Mouse (Mus musculus): Measurements from ENCODE around the gene Hormad1.
"Not testable (repeated sequence)": the region's sequence is repeated elsewhere in the genome, so short reads cannot be mapped to it uniquely, and the experiment has no call there.

Hormad1 gene

GRCm38 (mm10) chr3:95559437-95559836, at the start of gene Hormad1:
Gene Hormad1 (plus strand): TSS chr3:95559677.
- DNase-seq: no peak

DNA sequence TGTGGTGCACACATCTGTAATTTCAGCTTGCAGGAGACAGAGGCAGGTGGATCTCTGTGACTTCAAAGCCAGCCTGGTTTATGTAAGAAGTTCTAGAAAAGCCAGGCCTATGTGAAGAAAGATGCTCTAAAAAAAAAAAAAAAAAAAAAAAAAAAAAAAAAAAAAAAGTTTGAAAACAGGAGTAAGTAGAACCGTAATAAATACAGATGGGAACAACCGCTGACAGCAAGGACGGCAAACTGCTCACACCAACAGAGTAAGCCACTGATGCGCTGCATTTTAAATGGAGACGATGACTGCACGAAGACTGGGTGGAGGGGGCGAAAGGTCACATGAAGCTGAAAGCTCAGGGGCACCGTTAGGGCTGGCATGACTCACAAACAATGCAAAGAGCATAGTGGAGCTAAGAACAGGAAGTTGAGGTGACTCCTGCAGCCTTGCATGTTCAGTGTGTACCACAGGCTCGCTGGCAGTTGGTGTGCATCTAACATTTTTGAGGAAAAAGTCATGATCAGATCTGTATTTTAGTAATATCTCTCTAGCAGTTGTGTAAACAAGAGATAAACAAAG, 47.8 kb upstream of the Hormad1 start:
- no peak for DNase-seq

DNA sequence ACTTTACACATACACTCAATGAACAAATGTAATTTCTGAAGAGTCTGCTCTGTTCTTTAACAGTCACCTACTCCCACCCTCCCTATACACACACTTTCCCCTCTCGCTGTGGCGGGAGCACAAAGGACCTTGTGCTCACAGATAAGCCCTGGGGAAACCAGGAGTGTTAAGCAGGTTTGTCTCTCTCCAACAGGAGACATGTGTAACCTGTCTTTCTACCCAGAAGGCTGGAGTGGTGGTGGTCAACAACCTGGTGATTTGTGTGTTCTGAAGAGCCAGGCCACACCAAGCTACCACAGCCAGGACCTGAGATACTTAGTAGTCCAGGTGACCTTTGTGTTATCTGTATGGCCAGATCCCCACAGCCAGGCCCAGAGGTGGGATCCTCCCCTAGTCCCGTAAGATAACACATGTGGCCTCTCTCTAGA, 42.8 kb upstream of the Hormad1 start:
- no peak for DNase-seq

DNA sequence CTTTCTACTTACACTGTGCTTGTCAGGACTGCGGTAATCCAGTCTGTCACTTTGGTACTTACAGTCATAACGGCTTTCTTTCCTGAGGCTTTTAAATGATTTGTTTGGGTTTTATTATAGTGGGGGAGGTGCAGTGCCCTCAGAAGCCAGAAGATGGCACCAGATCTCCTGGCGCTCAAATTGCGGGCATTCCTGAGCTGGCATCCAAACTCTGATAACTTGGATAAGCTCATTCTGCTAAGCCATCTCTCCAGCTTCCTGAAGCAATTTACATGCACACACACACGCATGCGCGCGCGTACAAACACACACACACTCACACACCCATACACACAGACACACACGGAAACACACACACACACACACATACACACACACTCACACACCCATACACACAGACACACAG, 42.0 kb upstream of the Hormad1 start:
- peak; percentile 63 to 83 for DNase-seq

- DNase-seq: no peak
Observed at GRCm38 (mm10) chr3:95518891-95519290, 40.6 kb upstream of the Hormad1 start.

DNA sequence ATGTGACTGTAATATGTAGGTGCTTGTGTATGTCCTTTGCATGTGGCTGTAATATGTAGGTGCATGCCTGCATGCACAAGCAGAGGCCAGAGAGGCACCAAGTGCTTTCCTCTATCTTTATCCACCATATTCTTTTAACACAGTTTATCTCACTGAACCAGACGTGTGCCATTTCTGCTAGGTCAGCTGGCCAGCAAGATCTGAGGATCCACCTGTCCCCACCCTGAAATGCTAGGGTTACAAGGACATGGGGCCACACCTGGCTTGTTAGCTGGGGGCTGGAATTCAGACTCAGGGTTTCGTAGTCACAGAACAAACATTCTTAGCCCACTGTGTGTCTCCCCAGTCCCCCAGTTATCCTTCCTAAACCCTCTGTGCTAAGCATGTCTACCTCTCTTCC, 40.2 kb upstream of the Hormad1 start:
- no peak for DNase-seq

- DNase-seq: no peak
Observed at GRCm38 (mm10) chr3:95520100-95520499, 39.4 kb upstream of the Hormad1 start.

DNA sequence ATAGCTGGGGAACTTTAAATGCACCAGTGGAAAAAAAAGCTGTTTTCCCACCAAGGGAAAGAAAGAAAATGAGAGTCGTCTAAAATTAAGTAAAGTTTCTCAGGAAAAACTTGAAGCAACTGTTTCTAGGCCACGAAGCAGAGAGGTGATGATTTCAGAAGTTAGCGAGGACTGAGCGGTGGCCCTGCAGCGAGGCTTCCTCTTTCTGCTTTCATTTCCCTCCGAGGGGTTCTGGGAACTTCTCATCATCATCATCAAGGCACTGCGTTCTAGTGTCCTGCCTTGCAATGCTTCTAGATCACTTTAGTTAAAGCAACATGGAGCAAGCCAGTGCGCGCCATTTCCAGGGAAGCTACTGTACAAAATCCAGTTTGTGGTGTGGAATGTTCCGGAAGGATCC, 38.3 kb upstream of the Hormad1 start:
- DNase-seq: no peak

DNA sequence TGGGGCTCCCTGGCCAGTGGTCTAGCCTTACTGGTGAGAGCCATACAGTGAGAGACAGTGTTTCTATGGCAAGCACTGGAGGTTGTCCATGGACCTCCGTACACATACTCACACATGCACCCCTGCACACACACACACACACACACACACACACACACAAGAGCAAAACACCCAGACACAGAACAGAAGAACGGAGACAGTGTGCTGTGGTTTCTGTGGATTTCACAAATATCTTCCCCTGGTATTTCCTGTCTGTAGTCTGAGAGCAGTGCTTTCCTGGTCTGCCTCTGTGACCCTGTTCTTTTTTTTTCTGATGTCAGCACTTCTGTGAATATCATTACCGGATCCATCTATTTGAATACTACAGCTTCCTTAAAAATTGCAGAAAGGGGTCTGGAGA, 35.8 kb upstream of the Hormad1 start:
- DNase-seq: peak; percentile 23 to 27

- DNase-seq: peak; percentile 31 to 34
Observed at GRCm38 (mm10) chr3:95524673-95525072, 34.8 kb upstream of the Hormad1 start.

DNA sequence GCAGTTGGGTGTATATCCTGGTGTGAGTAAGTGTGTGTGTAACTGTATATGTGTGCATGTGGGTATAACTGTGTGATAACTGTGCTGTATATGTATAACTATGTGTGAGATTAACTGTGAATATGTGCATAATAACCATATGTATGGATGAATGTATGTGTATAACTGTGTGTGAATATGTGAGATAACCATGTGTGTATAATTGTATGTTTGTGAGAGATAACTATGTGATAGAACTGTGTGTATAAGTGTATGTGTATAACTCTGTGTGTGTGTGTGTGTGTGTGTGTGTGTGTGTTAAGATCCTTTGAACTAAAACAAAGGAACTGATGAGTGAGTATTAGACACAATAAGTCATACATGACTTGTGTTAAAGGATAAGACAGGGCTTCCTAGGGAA, 33.4 kb upstream of the Hormad1 start:
- no peak for DNase-seq

GRCm38 (mm10) chr3:95526622-95527211, 32.8 kb upstream of the Hormad1 start, which contains the start of gene Ctss:
Gene Ctss (plus strand): TSS chr3:95526786.
- DNase-seq: no peak

DNA sequence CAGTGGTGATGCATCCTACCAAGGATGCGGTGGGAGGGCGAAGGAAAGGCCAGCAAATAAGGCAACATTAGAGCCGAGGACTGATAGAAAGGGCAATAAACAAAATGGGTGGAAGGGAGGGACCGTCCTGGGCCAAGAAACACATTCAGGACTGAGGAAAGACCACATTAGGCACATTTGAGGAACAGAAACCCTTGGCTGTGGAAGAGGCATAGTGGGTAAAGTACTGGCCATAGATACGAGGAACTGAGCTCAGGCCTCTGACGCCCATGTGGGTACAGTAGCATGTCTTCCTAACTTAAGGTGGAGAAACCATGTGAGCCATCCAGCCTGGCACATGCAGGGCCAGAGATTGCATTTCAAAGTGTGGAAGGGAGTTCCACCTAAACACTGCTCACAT, 29.7 kb upstream of the Hormad1 start:
- no peak for DNase-seq

GRCm38 (mm10) chr3:95531025-95531424, 28.5 kb upstream of the Hormad1 start:
- no peak for DNase-seq

DNA sequence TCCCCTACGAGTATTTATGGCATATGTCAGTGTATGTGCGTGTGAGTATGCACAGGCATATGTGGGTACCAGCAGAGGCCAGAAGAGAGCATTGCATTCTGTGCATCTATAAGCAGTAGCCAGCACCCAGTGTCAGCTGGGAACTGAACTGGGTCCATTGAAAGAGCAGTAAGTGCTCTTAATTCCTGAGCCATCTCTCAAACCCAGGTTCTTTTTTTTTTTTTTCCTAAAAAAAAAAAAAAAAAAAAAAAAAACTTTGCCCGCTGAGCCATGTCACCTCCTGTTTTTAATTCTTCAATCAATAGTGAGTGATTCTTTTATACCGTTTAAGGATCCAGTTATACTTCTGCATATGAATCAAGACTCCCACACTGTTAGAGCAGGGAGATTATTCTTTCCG, 26.1 kb upstream of the Hormad1 start:
- DNase-seq: no peak

DNA sequence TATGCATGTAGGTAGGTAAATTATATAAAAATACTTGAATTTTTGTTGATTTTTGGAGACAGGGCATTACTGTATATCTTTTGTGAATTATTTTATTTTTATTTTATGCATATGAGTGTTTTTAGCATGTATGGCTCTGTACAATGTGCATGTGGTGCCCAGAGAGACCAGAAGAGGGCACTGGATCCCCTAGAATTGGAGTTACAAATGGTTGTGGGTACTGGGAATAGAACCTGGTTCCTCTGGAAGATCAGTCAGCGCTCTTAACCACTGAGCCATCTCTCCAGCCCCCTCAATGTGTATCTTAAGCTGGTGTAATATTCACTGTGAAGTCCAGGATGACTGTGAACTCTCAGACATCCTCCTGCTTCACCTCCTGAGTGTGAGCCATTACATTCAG, 24.6 kb upstream of the Hormad1 start:
- no peak for DNase-seq

DNA sequence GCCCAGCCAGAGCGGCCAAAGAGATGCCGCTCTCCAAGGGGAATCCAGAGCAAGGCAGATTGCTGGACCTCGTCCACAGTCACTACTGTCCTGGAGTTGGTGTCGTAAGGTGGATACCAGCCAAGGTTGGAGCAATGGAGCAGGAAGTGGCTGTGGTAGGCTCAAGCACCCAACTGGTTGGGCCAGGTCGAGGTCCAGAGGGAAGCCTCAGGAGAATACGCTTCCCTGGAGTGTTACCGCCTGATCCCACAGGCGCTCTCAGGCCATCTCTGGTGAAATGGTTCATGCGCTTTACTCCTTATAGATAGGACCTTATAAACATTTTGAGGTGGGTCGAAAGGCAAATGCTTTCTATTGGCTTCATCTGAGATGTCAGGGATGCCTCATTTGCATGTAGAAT, 20.5 kb upstream of the Hormad1 start:
- DNase-seq: no peak

GRCm38 (mm10) chr3:95539837-95540236, 19.6 kb upstream of the Hormad1 start:
- no peak for DNase-seq

- not testable (repeated sequence) for DNase-seq
Observed at GRCm38 (mm10) chr3:95541186-95541585, 18.3 kb upstream of the Hormad1 start.

GRCm38 (mm10) chr3:95542171-95542570, 17.3 kb upstream of the Hormad1 start:
- no peak for DNase-seq

DNA sequence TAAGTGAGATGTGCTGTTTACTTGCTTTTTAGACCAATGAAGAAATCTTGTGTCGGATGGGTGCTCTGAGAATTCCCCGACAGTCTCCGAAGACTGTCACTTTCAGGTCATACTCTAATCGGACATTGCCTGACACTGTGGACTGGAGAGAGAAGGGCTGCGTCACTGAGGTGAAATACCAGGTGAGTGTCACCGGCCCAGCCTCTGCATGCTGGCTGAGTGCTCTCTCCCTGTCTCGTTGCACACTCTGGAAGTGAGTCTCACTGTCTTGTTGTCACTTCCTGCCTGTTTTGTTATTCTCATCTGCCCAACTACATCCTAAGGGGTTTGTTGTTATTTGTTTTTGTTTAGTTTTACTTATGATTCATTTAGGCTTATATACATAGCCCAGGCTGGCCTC, 16.5 kb upstream of the Hormad1 start:
- no peak for DNase-seq

GRCm38 (mm10) chr3:95550176-95550575, 9.3 kb upstream of the Hormad1 start:
- DNase-seq: no peak

- DNase-seq: no peak
Observed at GRCm38 (mm10) chr3:95553986-95554385, 5.5 kb upstream of the Hormad1 start.

GRCm38 (mm10) chr3:95560738-95561137, 1.3 kb downstream of the Hormad1 start:
- no peak for DNase-seq

- no peak for DNase-seq
Observed at GRCm38 (mm10) chr3:95561826-95562225, 2.3 kb downstream of the Hormad1 start.
